22 mouse cellular contexts compared by ENCODE assay signal in the genomic region with DNA sequence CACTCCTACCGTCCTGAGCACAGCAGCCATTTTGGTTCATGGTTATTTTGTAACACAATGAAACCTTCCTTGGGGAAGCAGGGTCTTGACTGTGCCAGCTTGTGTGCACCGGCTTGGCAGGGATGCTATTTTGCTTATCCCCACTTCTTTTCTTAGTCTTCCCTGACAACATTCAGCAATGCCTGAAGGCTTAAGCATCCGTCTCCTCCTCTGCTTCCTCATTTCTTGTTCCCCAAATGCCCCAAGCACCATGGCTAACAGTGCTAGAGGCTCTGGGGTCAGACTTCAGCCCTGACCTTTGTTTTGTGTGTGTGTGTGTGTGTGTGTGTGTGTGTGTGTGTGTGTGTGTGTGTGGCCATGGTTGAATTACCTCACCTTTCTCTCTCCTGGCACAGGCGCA. TPM values are rescaled to one million over a fixed set of nuclear protein-coding genes. Genes with fewer than 3 reads are reported as not detected.
DNase-seq lines count a peak whose midpoint lies in the region; ATAC-seq lines count a peak whose summit lies in the region.
"Had no signal": no experiment of that assay in that cellular context is flagged by ENCODE, and none has a peak within 500 bp of the region (broad histone marks: within the 10 kb centered on the region; RNA-seq: fewer than 3 reads in every experiment).

No protein-coding gene starts in this region.

- peak overlapping the region; percentile 46 for H3K27ac ChIP-seq in neural tube, embryonic 13.5 days (replicated peaks)
- H3K27ac ChIP-seq in forebrain, embryonic 15.5 days (replicated peaks), result no peak overlapping the region
- H3K27ac ChIP-seq: limb, embryonic 12.5 days; liver, embryonic 15.5 days; midbrain, embryonic 12.5 days had no signal

- no peaks in the 10 kb centered on the region for H3K9me3 ChIP-seq in neural tube, embryonic 13.5 days
- no peaks in the 10 kb centered on the region for H3K9me3 ChIP-seq in forebrain, embryonic 15.5 days
- H3K9me3 ChIP-seq: limb, embryonic 12.5 days; liver, embryonic 15.5 days; midbrain, embryonic 12.5 days had no signal

- H3K9ac ChIP-seq in neural tube, embryonic 13.5 days, result no peak overlapping the region
- no peak overlapping the region for H3K9ac ChIP-seq in forebrain, embryonic 15.5 days (replicated peaks)
- H3K9ac ChIP-seq: forebrain, postnatal 0 days; limb, embryonic 12.5 days; liver, embryonic 15.5 days; midbrain, embryonic 12.5 days had no signal

- DNase-seq in neural tube, embryonic 10.5 days (ENCODE audit: extremely low spot score, low spot score), result no peak
- no peak for DNase-seq in left cerebral cortex, adult 18-20 months (ENCODE audit: low spot score in 2 of 2)
- no peak for DNase-seq in thymus, postnatal 4 days
- DNase-seq: adrenal gland, postnatal 14 days; cerebellum, adult 9-11 months; forebrain, postnatal 0 days; gastrocnemius, postnatal 10 days; heart, postnatal 14 days; kidney, adult 18-20 months; kidney, postnatal 4 days; layer of hippocampus, postnatal 36 days; lung, postnatal 14 days; right cerebral cortex, postnatal 4 days had no signal

- 41% methylated on average over 4 of the region's 4 CpGs for whole genome bisulfite sequencing in neural tube, embryonic 13.5 days
- WGBS in forebrain, embryonic 15.5 days, result 64% methylated on average over 4 of the region's 4 CpGs

- peaks cover 34% of the 10 kb centered on the region for H3K4me1 ChIP-seq in neural tube, embryonic 13.5 days (replicated peaks)
- peaks cover 4% of the 10 kb centered on the region; the same call in 1 of the 2 replicates for H3K4me1 ChIP-seq in forebrain, embryonic 15.5 days
- H3K4me1 ChIP-seq: limb, embryonic 12.5 days; liver, embryonic 15.5 days had no signal

- no peaks in the 10 kb centered on the region for H3K27me3 ChIP-seq in neural tube, embryonic 13.5 days
- H3K27me3 ChIP-seq in forebrain, embryonic 15.5 days, result no peaks in the 10 kb centered on the region
- H3K27me3 ChIP-seq: limb, embryonic 12.5 days; liver, embryonic 15.5 days; midbrain, embryonic 12.5 days had no signal

- H3K36me3 ChIP-seq in neural tube, embryonic 13.5 days, result no peaks in the 10 kb centered on the region
- no peaks in the 10 kb centered on the region for H3K36me3 ChIP-seq in forebrain, embryonic 15.5 days
- H3K36me3 ChIP-seq: limb, embryonic 12.5 days; liver, embryonic 15.5 days; midbrain, embryonic 12.5 days had no signal

- no peak overlapping the region for H3K4me3 ChIP-seq in neural tube, embryonic 13.5 days
- no peak overlapping the region for H3K4me3 ChIP-seq in forebrain, embryonic 15.5 days
- H3K4me3 ChIP-seq: limb, embryonic 12.5 days; liver, embryonic 15.5 days; midbrain, embryonic 12.5 days had no signal

- ATAC-seq in neural tube, embryonic 13.5 days (ENCODE audit: low read depth), result no peak
- ATAC-seq in granulocyte monocyte progenitor cell, adult 5-6 weeks (replicated peaks; ENCODE audit: poor library complexity, severe bottlenecking), result peak; percentile 97
- ATAC-seq in megakaryocyte, adult 5-6 weeks (ENCODE audit: poor library complexity, severe bottlenecking), result peak; percentile 94
- ATAC-seq in forebrain, embryonic 15.5 days (replicated peaks), result no peak
- ATAC-seq: CD4-positive, CD25-positive, alpha-beta regulatory T cell, adult 4 months; forebrain, postnatal 0 days had no signal

- H3K4me2 ChIP-seq in neural tube, embryonic 13.5 days, result no peak overlapping the region
- H3K4me2 ChIP-seq in forebrain, embryonic 15.5 days (replicated peaks), result no peak overlapping the region
- H3K4me2 ChIP-seq: limb, embryonic 12.5 days; liver, embryonic 15.5 days; midbrain, embryonic 12.5 days had no signal

RNA-seq across cellular contexts. Expression of a gene that starts 31.8 kb away (rescaled TPM):
- polyA plus RNA-seq in neural tube, embryonic 13.5 days (2015; fragmentation: Nextera tagmentation; extraction: Ambion mirVana), result 0.39 and 0.58 TPM in 2 replicates
- total RNA-seq in granulocyte monocyte progenitor cell, adult 5-6 weeks (2014; fragmentation: Nextera tagmentation), result 1.1 and 1.5 TPM in 2 replicates
- 0.60 and 0.82 TPM in 2 replicates for total RNA-seq in granulocyte monocyte progenitor cell, adult 5-6 weeks (2017)
- total RNA-seq in megakaryocyte, adult 5-6 weeks (2015), result 7.9 and 9.1 TPM in 2 replicates
- total RNA-seq in megakaryocyte, adult 5-6 weeks (2017), result 5.8 and 8.6 TPM in 2 replicates
- polyA plus RNA-seq in forebrain, embryonic 15.5 days (2015; fragmentation: Nextera tagmentation; extraction: Ambion mirVana), result 0.05 and 0.14 TPM in 2 replicates
- total RNA-seq in left cerebral cortex, adult 18-20 months (2021), result under 1 TPM; 0.28 to 0.30 TPM
- total RNA-seq: MEL had no signal

Comparison
In these comparisons a context has a peak if more than half of its experiments do, and no peak if none do; other contexts are left out.
1. ATAC-seq: peak in granulocyte monocyte progenitor cell, adult 5-6 weeks (single experiment) and megakaryocyte, adult 5-6 weeks (single experiment); none in neural tube, embryonic 13.5 days (single experiment) and forebrain, embryonic 15.5 days (single experiment).